Mouse (Mus musculus): Measurements from ENCODE around the gene C1qc. TPM values are rescaled to one million over a fixed set of nuclear protein-coding genes. Genes with fewer than 3 reads are reported as not detected.

The C1qc gene
- total and polyA plus RNA-seq, 2 experiments from 2014 or later, result 48.3 to 90.1 TPM

DNA sequence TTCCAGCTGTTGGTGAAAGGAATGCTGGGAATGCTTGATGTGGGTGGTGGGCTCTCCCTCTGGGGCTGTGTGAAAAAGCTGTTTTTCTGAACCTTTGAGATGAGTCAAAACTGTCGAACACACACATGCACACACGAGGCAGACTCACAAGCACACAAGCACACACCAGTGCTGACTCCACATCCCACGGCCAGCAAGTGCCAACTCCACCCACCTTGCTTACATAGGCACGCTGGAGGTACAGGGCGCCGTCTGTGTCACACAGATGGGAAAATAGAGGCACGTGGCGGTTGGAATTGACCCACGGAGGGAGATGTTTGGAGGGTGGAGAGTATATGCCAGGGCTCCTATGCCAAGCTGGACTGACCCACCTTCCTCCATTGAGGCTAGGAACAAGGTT, 18.9 kb upstream of the C1qc start:
- WGBS, result 36% methylated on average over 9 of the region's 9 CpGs
- H3K4me1 ChIP-seq (ENCODE audit: insufficient read depth, low read length), result peaks cover 15% of the 10 kb centered on the region; the same call in 1 of the 2 replicates
- H3K36me3 ChIP-seq (ENCODE audit: insufficient read depth, low read length), result no peaks in the 10 kb centered on the region
- ATAC-seq, result no peak
- no peak overlapping the region for H3K27ac ChIP-seq
- no peak overlapping the region for H3K4me2 ChIP-seq (ENCODE audit: low read depth, low read length)
- H3K4me3 ChIP-seq (ENCODE audit: low read length), result no peak overlapping the region
- H3K9ac ChIP-seq (replicated peaks; ENCODE audit: low read length), result no peak overlapping the region
- no peak for TF ChIP-seq CTCF (IDR thresholded peaks at IDR 0.05; ENCODE audit: low read depth)
- H3K9me3 ChIP-seq (ENCODE audit: low read length), result no peaks in the 10 kb centered on the region
- H3K27me3 ChIP-seq (ENCODE audit: insufficient read depth, low read length), result 0 out of 2 replicates have a peak, but pooled peaks cover 7% of the 10 kb centered on the region
- DNase-seq (ENCODE audit: low spot score), result no peak

DNA sequence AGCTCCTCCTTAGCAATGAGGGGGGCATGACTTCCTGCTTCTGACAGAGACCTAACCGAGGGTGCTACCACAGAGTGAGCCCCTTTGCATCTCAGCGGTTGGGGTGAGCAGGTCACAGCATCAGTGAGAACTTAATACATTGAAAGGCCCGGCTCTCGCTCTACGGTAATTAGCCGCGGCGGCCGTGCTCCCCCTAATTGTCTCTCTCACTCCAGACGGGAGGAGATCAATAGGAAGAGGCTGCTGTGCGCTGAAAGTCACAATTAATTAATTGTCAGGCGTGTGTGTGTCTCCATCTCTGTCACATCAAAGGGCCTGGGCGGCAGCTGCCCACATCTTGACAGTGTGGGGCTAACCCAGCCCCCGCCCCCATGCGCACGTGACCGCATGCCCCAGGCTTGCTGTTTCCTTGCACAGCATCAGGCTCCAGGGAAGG, 18.4 kb upstream of the C1qc start:
- H3K9ac ChIP-seq (replicated peaks; ENCODE audit: low read length), result no peak overlapping the region
- WGBS, result 2% methylated on average over 17 of the region's 17 CpGs
- H3K4me3 ChIP-seq (ENCODE audit: low read length), result no peak overlapping the region

DNA sequence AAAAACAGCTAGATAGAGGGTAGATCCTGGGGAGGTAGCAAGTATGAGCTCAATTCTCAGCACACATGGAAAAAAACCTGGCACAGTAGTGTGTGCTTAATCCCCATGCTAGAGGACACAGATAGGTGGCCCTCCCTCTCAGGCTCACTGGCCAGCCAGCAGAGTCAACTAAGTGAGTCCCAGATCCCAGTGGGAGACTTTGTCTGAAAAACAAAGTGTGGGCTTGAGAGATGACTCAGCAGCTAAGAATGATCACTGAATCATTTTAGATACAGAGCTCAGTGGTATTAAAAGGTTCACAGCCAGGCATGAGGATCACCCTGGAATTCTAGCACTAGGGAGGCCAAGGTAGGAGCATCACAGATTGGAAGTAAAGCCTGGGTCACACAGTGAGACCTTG, 14.9 kb upstream of the C1qc start:
- Histone ChIP-seq H3K27me3 (ENCODE audit: insufficient read depth, low read length) (peaks cover 11% of the 10 kb centered on the region; the same call in 1 of the 2 replicates), H3K27ac (no peak overlapping the region), H3K4me3 (ENCODE audit: low read length) (no peak overlapping the region), H3K4me2 (ENCODE audit: low read depth, low read length) (no peak overlapping the region), H3K4me1 (ENCODE audit: insufficient read depth, low read length) (peaks cover 12% of the 10 kb centered on the region; the same call in 1 of the 2 replicates), H3K9ac (replicated peaks; ENCODE audit: low read length) (no peak overlapping the region), H3K9me3 (ENCODE audit: low read length) (no peaks in the 10 kb centered on the region), H3K36me3 (ENCODE audit: insufficient read depth, low read length) (no peaks in the 10 kb centered on the region)
- no peak for DNase-seq (ENCODE audit: low spot score)
- no peak for TF ChIP-seq CTCF (IDR thresholded peaks at IDR 0.05; ENCODE audit: low read depth)
- ATAC-seq, result no peak

More for the DNA sequence above, 18.4 kb upstream of the C1qc start:
- H3K9me3 ChIP-seq (ENCODE audit: low read length), result no peaks in the 10 kb centered on the region
- DNase-seq (ENCODE audit: low spot score) (no peak), ATAC-seq (no peak; the same call in 1 of the 2 replicates)
- H3K36me3 ChIP-seq (ENCODE audit: insufficient read depth, low read length), result no peaks in the 10 kb centered on the region
- H3K27ac ChIP-seq, result no peak overlapping the region
- H3K27me3 ChIP-seq (ENCODE audit: insufficient read depth, low read length), result 0 out of 2 replicates have a peak, but pooled peaks cover 7% of the 10 kb centered on the region
- TF ChIP-seq CTCF (IDR thresholded peaks at IDR 0.05; ENCODE audit: low read depth), result no peak
- peak overlapping the region; percentile 27 for H3K4me2 ChIP-seq (ENCODE audit: low read depth, low read length)
- H3K4me1 ChIP-seq (ENCODE audit: insufficient read depth, low read length), result peaks cover 12% of the 10 kb centered on the region; the same call in 1 of the 2 replicates

DNA sequence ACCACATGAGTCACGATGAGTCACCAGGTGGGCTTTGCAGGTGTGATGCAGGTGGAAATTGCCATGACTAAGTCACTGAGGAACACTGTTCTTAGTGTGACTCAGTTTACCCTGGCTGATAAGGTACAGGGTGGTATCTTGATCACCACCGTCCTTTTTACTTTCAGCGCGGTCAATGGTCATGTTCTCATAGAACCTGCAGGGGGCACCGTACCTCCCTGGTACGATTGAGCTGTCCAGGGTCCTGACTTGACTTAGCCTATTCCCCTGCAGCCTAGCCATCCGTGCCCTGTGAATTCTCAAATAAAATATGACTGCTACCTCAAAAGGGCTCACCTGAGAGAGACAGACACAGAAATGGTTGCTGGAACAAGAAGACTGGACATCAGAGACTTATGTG, 14.2 kb upstream of the C1qc start:
- DNase-seq (ENCODE audit: low spot score) (peak; percentile 78), ATAC-seq (no peak; the same call in 1 of the 2 replicates)
- WGBS, result 14% methylated on average over 7 of the region's 7 CpGs
- Histone ChIP-seq H3K27ac (no peak overlapping the region), H3K4me3 (ENCODE audit: low read length) (no peak overlapping the region), H3K4me1 (ENCODE audit: insufficient read depth, low read length) (peaks cover 9% of the 10 kb centered on the region; the same call in 1 of the 2 replicates), H3K36me3 (ENCODE audit: insufficient read depth, low read length) (no peaks in the 10 kb centered on the region), H3K27me3 (ENCODE audit: insufficient read depth, low read length) (peaks cover 11% of the 10 kb centered on the region; the same call in 1 of the 2 replicates), H3K4me2 (ENCODE audit: low read depth, low read length) (no peak overlapping the region), H3K9me3 (ENCODE audit: low read length) (no peaks in the 10 kb centered on the region), H3K9ac (replicated peaks; ENCODE audit: low read length) (no peak overlapping the region)
- TF ChIP-seq CTCF (IDR thresholded peaks at IDR 0.05; ENCODE audit: low read depth), result peak; percentile 80

DNA sequence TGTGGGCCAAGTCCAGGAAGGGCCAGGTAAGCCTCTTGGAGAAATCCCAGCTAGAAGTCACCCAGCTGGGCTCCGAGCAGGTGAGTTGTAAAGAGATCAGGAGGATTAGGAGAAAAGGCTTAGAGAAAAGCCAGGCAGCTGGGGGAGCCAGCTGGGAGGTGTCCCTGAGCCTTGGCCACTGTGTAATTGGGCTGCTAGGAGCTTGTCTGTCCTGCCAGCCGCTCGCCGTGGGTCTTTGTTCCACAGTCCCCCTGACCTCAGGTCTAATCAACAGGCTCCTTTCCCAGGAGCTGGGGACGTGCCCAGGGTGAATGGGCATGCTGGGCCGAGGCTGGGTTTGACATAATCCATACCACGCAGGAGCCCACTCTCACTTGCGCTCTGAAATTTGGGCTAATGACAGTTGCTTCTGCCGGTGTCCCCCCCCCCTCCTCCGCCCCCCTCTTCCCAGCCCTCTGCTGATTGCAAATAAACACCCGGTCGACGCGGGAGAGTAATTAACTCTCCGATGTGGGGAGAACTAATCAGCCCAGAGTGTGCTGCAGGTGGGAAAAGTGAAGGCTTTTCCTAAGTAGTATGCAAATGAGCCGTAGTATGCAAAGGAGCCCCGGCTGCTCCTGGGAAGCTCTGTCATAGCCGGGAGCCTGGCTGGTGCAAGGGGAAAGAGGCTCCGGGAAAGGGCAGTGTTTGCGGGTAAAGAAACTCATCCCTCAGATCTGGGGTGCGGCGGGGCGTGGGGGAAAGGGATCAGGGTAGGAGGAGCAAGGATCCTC, 12.1 kb upstream of the C1qc start:
- Histone ChIP-seq H3K4me1 (ENCODE audit: insufficient read depth, low read length) (no peaks in the 10 kb centered on the region), H3K27me3 (ENCODE audit: insufficient read depth, low read length) (peaks cover 11% of the 10 kb centered on the region; the same call in 1 of the 2 replicates), H3K4me3 (ENCODE audit: low read length) (0 out of 2 replicates have a peak overlapping the region, but pooled peaks have one; percentile 8), H3K4me2 (ENCODE audit: low read depth, low read length) (peak overlapping the region; percentile 38), H3K9me3 (ENCODE audit: low read length) (no peaks in the 10 kb centered on the region), H3K9ac (replicated peaks; ENCODE audit: low read length) (0 out of 2 replicates have a peak overlapping the region, but pooled peaks have one; percentile 21), H3K27ac (no peak overlapping the region), H3K36me3 (ENCODE audit: insufficient read depth, low read length) (no peaks in the 10 kb centered on the region)
- ATAC-seq, result peak; percentile 73; the same call in 1 of the 2 replicates
- 4% methylated on average over 23 of the region's 23 CpGs for WGBS
- peak; percentile 72 for DNase-seq (ENCODE audit: low spot score)
- no peak for TF ChIP-seq CTCF (IDR thresholded peaks at IDR 0.05; ENCODE audit: low read depth)

DNA sequence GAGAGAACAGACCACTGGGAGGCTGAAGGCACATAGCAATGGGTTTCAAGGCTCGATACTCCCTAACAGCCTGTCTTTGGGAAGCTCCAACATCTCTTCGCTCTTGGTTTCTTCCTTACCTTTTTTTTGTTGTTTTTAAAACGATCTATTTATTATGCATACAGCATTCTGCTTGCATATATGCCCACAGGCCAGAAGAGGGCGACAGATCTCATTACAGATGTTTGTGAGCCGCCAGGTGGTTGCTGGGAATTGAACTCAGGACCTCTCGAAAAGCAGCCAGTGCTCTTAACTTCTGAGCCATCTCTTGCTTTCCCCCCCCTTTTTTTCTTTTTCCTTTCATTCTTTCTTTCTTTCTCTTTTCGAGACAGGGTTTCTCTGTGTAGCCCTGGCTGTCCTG, 6.3 kb upstream of the C1qc start:
- 65% methylated on average over 7 of the region's 7 CpGs for WGBS
- no peak overlapping the region for H3K4me3 ChIP-seq (ENCODE audit: low read length)
- H3K9ac ChIP-seq (replicated peaks; ENCODE audit: low read length), result no peak overlapping the region
- no peak overlapping the region for H3K27ac ChIP-seq
- TF ChIP-seq CTCF (IDR thresholded peaks at IDR 0.05; ENCODE audit: low read depth), result peak; percentile 41
- peaks cover 9% of the 10 kb centered on the region for H3K27me3 ChIP-seq (ENCODE audit: insufficient read depth, low read length)
- DNase-seq (ENCODE audit: low spot score) (no peak), ATAC-seq (no peak)
- no peaks in the 10 kb centered on the region for H3K36me3 ChIP-seq (ENCODE audit: insufficient read depth, low read length)
- no peaks in the 10 kb centered on the region for H3K4me1 ChIP-seq (ENCODE audit: insufficient read depth, low read length)
- no peak overlapping the region for H3K4me2 ChIP-seq (ENCODE audit: low read depth, low read length)
- H3K9me3 ChIP-seq (ENCODE audit: low read length), result no peaks in the 10 kb centered on the region

DNA sequence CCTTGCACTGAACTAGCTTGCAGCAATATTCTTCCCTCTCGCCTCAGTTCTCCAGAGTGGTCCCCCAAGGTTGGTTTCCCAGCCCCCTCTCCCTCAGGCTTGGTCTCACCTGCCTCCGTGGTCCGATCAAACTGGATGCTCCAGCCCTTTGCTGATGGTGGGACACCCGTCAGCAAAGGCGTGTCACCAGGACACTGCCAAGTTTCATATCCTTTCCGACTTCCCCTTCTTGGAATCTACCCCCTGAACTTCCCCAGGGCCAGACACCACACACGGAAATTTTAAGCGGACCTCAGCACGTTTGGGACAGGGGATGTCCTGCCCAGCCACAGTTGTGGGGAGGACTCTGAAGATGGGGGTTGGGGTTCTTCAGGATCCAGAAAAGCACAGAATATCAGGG, 5.8 kb upstream of the C1qc start, which contains the start of gene C1qa:
C1qa (minus strand) TSS at position 167 of the 400 bp plus-strand sequence.
- no peak for DNase-seq (ENCODE audit: low spot score)
- no peaks in the 10 kb centered on the region for H3K4me1 ChIP-seq (ENCODE audit: insufficient read depth, low read length)
- 80% methylated on average over 9 of the region's 9 CpGs for WGBS
- H3K4me2 ChIP-seq (ENCODE audit: low read depth, low read length), result no peak within 1 kb of the TSS
- no peak within 1 kb of the TSS for H3K4me3 ChIP-seq (ENCODE audit: low read length)
- no peak for ATAC-seq
- H3K27ac ChIP-seq, result no peak within 1 kb of the TSS; the same call in 1 of the 2 replicates
- H3K9ac ChIP-seq (replicated peaks; ENCODE audit: low read length), result peak within 1 kb of the TSS; percentile 17; the same call in 1 of the 2 replicates
- peaks cover 9% of the 10 kb centered on the region for H3K27me3 ChIP-seq (ENCODE audit: insufficient read depth, low read length)
- no peaks in the 10 kb centered on the region for H3K36me3 ChIP-seq (ENCODE audit: insufficient read depth, low read length)
- no peaks in the 10 kb centered on the region for H3K9me3 ChIP-seq (ENCODE audit: low read length)
- TF ChIP-seq CTCF (IDR thresholded peaks at IDR 0.05; ENCODE audit: low read depth), result no peak
